Mouse (Mus musculus) adrenal gland, adult 18-20 months (tissue): ENCODE measurements around the gene Bpi. TPM values are rescaled to one million over a fixed set of nuclear protein-coding genes. Genes with fewer than 3 reads are reported as not detected.
A peak's percentile ranks its signal among the peaks of the same experiment; 100 is the strongest.

ENCODE experiments used
- DNase-seq, 2 experiments: peaks; one replicate each; pipeline ENCODE4 v3.0.0; 2021 to 2022; ENCODE audit warnings: low spot score in 2 of 2
- total RNA-seq, 2 experiments: library from RNA; stranded (reverse); gene quantifications; 1 replicate in 1 of 2; 2 replicates in 1 of 2; pipeline ENCODE4 v1.2.3; 2021

The Bpi gene
- total RNA-seq, 2 experiments from 2014 or later = not detected

GRCm38 (mm10) chr2:158241126-158241738 lies 16.7 kb upstream of the Bpi start:
- DNase-seq = no peak

- no peak for DNase-seq
Observed at GRCm38 (mm10) chr2:158242170-158242896, 15.6 kb upstream of the Bpi start.

GRCm38 (mm10) chr2:158243129-158243870 lies 14.6 kb upstream of the Bpi start:
- DNase-seq = no peak

GRCm38 (mm10) chr2:158245072-158245817 lies 12.6 kb upstream of the Bpi start:
- no peak for DNase-seq

- DNase-seq = no peak
Observed at GRCm38 (mm10) chr2:158247852-158248251, 10.0 kb upstream of the Bpi start.

GRCm38 (mm10) chr2:158248318-158248717 lies 9.6 kb upstream of the Bpi start:
- DNase-seq = no peak

DNA sequence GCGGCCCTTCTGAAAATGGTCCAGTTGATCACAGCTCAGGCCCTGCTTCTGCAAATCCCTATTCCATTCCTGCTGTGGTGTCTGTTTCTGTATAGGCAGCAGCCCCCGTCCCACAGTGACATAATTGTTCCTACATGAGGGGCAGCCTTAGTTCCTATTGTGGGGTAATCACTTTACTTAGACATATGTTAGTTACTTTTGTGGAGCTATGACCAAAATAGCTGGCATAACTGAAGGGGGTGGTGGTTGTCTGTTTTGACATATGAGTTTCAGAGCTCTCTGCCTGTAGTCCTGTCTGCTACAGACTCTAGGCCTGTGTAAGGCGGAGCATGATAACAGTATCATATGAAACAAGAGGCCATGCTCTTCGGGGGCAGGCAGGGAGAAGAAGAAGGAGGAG lies 7.3 kb upstream of the Bpi start:
- DNase-seq = no peak

GRCm38 (mm10) chr2:158253806-158254205 lies 4.1 kb upstream of the Bpi start:
- no peak for DNase-seq

- DNase-seq = no peak
Observed at GRCm38 (mm10) chr2:158256894-158257293, 1.0 kb upstream of the Bpi start.

GRCm38 (mm10) chr2:158258781-158259180 lies 887 bp downstream of the Bpi start:
- peak; percentile 71 to 74 for DNase-seq

DNA sequence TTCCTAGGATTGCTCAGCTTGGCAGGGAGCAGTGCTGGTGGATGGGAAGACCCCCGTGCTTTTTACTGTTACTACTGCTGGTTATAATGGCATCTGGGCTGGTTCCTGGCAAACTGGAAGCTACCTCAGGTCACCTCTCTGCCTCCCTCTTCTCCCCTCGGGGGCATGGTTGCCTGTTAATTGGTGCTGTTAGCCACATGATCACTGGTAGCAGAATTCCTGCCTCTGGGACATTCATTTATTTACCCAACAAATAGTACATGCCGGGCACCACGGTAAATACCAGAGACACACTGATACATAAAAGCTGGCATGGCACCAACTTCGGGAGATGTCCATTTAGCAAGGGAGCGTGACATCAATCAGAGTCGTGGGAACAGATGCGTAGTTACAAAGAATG lies 1.6 kb downstream of the Bpi start:
- DNase-seq = no peak

- no peak for DNase-seq
Observed at GRCm38 (mm10) chr2:158264877-158265276, 7.0 kb downstream of the Bpi start.

DNA sequence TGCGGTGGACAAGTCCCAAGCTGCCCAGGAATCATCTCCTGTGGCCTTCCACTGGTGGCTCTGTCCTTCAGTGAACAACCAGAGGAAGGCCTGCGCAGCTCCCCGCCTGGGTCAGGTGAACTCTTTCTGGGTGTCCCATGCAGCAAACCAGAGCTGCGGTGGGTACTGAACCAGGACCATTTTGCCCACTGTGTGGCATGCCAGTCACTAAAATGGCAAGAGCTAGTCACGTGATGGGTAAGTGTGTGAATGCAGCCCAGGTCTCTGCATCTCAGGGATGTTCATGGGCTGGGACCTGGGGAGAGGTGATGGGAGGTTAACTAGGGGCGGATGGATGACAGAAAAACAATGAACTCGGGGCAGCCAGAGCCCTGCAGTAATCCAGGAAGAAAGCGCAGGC lies 12.1 kb downstream of the Bpi start:
- DNase-seq = no peak

- DNase-seq = no peak
Observed at GRCm38 (mm10) chr2:158273646-158274045, 15.8 kb downstream of the Bpi start.

DNA sequence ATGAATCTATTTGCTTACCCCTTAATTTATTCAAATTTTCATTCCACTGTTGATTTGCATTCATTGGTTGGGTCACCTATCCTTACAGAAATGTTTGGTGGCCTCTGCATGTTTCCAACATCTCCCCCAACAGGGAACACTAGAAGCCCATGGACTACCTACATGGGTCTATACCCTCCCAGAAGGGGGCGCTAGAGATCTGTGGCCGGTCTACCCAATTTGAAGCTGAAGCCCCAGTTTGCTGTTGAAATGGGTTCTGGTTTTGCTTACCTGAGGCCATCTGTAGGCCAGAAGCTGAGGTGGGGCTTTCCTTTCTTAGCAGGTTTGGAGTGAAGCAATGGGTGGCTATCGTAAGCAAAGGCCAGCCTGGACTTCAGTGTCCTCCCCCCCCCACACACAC lies 17.5 kb downstream of the Bpi start:
- no peak for DNase-seq

GRCm38 (mm10) chr2:158275811-158276210 lies 17.9 kb downstream of the Bpi start:
- DNase-seq = no peak

GRCm38 (mm10) chr2:158276451-158276850 lies 18.6 kb downstream of the Bpi start:
- peak in 1 of 2 experiments; percentile 23 for DNase-seq

DNA sequence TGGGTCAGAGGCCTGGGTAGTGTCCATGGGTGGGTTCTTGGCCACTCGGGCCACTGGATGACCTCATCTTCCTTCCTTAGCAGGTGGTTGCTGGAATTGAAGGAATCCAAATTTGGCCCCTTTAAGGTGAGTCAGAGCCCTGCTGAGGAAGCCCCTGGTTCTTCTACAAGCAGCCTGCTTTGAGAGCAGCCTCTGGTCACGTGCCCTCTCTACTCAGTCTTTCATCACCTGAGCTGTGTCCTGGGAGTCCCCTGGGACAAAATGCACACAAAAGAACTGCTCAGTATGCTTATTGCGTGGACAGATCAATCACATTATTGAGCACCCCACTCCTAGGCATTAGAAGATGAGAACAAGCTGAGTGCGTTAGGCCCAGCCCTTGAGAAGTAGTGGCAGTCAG lies 19.0 kb downstream of the Bpi start:
- DNase-seq = no peak

DNA sequence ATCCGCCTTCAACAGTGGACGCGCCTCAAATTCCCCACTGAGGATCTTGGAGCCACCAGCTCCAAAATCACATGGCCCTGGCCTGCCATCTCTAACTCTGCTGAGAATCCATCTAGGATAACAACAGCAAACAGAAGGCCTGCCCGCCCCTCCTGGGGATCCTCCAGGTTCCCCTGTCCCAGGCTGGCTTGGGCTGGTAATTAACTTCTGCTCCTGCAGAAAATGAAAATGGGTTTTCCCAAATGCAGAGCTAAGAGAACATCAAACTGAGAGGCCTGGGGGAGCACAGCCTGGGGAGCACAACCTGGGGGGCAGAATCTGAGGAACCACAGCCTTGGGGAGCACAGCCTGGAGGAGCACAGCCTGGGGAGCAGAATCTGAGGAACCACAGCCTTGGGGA lies 21.8 kb downstream of the Bpi start:
- no peak for DNase-seq

DNA sequence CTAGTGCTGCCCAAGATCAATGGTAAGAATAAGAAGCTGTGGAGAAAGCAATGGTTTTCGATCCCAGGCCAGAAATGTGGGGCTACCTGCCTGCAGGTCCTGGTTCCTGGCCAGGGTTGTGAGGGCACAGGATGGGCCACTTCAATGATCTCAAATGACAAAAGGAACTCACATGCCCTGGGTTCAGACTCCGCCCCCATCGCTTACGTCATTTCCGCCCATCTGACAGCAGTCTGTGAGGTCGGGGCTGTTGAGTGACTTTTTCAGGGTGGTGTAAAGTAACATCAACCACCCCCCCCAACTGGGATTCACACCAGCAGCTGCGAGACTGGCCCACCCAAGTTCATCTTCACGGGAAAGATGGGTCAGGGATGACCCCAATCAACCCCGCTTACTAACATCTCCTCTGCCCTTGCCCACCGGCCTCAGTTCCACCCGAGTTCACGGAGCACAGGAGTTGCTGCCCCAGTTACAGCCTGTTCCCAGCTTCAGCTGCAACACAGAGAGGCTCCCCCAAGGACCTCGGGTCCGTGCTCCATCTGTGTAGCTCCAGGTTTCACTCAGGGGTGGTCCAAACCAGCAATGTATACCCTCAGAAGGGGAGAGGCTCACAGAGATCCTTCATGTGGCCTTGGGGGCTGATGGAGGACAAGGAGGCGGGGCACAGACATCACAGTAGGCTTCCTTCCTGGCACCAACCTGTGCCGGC lies 23.8 kb downstream of the Bpi start:
- DNase-seq = no peak

DNA sequence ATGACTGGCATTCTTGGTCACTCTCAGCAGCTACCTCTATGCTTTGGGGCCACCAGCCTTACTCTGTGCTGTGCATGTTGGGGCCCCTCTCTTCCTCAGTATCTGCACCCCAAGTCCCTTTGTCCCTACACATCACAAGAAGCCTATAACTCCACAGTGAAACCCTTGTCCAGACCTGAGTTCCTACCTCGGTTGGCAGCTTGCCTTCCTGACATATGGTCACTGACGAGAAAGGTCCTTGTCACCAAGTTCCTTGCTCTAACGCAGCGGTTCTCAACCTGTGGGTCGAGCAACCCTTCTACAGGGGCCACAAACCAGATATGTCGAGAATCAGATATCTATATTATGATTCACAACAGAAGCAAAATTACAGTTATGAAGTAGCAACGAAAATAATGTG lies 25.2 kb downstream of the Bpi start:
- no peak for DNase-seq
